Mouse (Mus musculus) olfactory bulb, adult 2 months (tissue): Measurements from ENCODE around the gene Sae1. TPM values are rescaled to one million over a fixed set of nuclear protein-coding genes. Genes with fewer than 3 reads are reported as not detected.
A peak's percentile ranks its signal among the peaks of the same experiment; 100 is the strongest.

Experiments
- H3K27ac ChIP-seq: fragments of 200-500 bp; 2 replicates; pipeline ENCODE4 v1.5.1; 2012; ENCODE audit warnings: low read depth, low read length; ENCODE audit not compliant: insufficient read depth
- H3K4me1 ChIP-seq: fragments of 200-500 bp; 2 replicates; pipeline ENCODE4 v1.6.1; 2012; ENCODE audit warnings: low read length; ENCODE audit not compliant: control insufficient read depth, insufficient read depth
- H3K4me3 ChIP-seq: fragments of 200-500 bp; 2 replicates; pipeline ENCODE4 v1.5.1; 2012; ENCODE audit warnings: mild to moderate bottlenecking, low read depth, low read length, moderate library complexity; ENCODE audit not compliant: insufficient read depth
- CTCF ChIP-seq: fragments of 200-500 bp; IDR thresholded peaks from 2 replicates; pipeline ENCODE4 v1.5.1; 2012; ENCODE audit warnings: low read depth, mild to moderate bottlenecking, low read length, moderate library complexity; ENCODE audit not compliant: insufficient read depth
- POLR2A ChIP-seq: fragments of 200-500 bp; IDR thresholded peaks from 2 replicates; pipeline ENCODE4 v1.6.1; 2012; ENCODE audit warnings: mild to moderate bottlenecking, low read depth, low read length, moderate library complexity; ENCODE audit not compliant: insufficient read depth
- WGBS: fragments of 180-500 bp; shearing (Covaris S2); methylation state at CpG from one replicate; pipeline ENCODE4 v1.1.7; 2018; 5-methylcytosine and 5-hydroxymethylcytosine counted together
- polyA plus RNA-seq: library from polyadenylated mRNA; stranded (reverse); fragments of >200 nt; gene quantifications from 2 replicates; pipeline ENCODE4 v1.2.4, GENCODE M21; 2012; ENCODE audit warnings: low replicate concordance; ENCODE audit not compliant: missing spikeins, insufficient read depth, insufficient read length

The Sae1 gene
- polyA plus RNA-seq, 1 experiment: not detected

DNA sequence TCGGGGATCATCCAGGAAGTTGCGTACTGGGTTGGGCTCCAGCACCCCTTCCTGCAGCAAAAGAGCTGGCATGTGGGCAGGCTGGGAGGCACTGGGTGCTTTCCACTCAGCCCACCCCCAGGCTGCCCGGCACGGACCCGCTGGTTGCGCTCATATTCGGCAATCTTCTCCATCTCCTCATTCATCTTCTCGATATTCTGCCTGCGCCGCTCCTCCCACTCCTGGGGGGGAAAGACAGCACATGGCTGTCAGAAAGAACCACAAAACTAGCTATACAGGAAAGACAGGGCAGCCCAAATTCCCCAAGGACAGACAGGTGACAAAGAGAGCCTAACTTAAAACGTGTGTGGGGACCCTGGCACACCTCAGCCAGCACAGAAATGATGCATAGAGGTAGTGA lies 106.9 kb downstream of the Sae1 start:
- TF ChIP-seq POLR2A (no peak), CTCF (no peak)
- no peak overlapping the region for H3K4me3 ChIP-seq
- whole genome bisulfite sequencing: 89% methylated on average over 11 of the region's 11 CpGs
- no peak overlapping the region for H3K27ac ChIP-seq
- H3K4me1 ChIP-seq: peaks cover 10% of the 10 kb centered on the region

DNA sequence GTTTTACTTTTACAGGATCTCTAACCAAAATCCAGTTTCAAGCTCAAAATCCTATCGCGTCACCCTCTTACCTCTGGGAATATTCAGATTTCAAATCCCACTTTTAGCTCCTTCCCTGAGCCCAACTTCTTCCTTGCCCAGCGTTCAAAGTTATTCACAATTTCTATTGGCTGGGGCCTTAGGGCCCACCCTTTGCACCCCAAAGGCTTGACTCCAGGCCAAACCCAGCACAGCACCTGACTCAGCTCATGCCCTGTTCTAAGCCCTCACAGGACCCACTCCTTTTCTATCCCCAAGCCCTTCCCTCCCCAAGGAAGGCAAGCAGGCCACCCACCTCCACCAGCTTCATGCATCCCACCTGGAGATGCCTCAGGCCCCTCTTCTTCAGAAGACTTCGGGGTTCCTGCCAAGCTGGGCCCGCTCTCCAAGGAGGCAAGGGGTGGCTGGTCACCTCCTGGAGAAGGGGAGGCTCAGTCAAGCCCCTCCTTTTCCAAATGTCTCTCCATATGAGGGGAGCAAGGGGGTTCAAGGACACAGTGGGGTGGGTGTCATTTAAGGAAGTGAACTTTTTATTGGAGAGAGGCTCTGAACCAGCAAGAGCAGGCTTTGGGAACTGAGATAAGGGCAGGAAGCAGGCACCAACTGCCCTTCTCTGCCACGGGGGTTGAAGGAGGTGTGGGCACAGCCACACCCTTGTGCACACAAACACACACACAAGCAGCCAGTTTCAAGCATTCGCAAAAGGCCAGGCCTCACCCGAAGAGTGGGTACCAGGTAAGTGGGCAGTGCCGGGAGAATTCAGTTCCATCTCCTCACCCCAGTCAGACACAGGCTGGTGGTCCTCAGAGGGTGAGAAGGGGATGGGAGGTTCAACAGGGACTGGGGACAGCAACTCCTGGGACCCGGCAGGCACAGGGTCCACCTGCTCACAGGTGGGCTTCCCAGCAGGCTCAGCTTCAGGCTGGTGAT lies 112.4 kb downstream of the Sae1 start:
- 89% methylated on average over 10 of the region's 10 CpGs for WGBS
- no peak overlapping the region for H3K27ac ChIP-seq
- no peak for TF ChIP-seq CTCF
- no peak for TF ChIP-seq POLR2A
- peaks cover 20% of the 10 kb centered on the region for H3K4me1 ChIP-seq
- no peak overlapping the region for H3K4me3 ChIP-seq

DNA sequence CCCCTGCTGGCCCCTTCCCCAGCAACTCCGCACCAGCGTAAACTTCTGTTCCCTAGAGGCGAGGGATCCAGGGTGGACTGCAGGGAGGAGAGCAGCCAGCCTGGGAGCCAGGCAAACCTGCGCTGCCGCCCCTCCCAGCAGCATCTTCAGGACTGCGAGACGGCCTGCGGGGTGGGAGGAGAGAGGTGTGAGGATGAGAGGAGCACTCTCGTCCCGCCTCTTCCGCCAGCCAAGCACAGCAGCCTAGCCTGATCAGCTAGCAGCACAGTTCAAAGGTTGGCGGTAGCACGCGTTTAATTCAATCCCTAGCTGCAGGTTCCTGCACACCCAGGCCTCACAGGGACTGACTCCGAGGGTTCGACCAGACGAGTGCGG lies 113.9 kb downstream of the Sae1 start:
- peak overlapping the region; percentile 34 for H3K27ac ChIP-seq
- H3K4me3 ChIP-seq: peak overlapping the region; percentile 67
- H3K4me1 ChIP-seq: peaks cover 23% of the 10 kb centered on the region
- WGBS: 1% methylated on average over 18 of the region's 18 CpGs
- peak; percentile 27; the same call in 1 of the 2 replicates for TF ChIP-seq POLR2A
- TF ChIP-seq CTCF: no peak

DNA sequence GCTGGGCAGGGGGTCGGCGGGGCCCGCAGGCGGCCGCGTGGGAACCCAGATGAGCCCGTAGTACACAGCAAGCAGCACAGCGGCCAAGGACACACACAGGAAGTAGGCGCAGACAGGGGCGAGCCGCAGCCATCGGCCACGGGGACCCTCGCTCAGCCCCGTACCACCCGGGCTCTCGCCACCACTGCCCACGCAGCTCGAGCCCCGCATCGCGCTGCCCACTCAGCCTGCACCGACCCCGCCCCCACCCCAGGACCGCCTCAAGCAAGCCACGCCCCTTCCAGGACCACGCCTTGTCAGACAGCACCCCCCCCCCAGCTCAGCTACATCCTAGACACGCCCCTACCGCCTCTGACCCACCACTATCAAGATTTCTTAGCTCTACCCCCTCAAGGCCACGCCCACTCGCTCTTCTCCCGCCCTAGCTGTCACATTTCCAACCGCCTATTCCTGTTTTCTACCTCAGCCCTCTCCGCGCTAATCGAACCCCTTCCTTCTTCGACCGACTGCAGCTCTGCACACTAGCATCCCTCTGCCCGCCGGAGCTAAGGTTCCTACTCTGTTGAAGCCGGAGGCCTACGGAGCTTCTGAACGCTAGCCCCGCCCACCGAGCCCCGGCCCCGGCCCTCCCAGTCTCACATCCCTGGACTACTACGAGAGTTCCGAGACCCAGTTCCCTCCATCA lies 114.4 kb downstream of the Sae1 start, which contains the start of gene Inafm1:
Gene Inafm1, minus strand, starts transcription at position 537 of the 685 bp plus-strand sequence.
- H3K27ac ChIP-seq: peak within 1 kb of the TSS; percentile 68
- WGBS: 2% methylated on average over 43 of the region's 49 CpGs
- no peak for TF ChIP-seq CTCF
- TF ChIP-seq POLR2A: no peak
- H3K4me3 ChIP-seq: peak within 1 kb of the TSS; percentile 67
- H3K4me1 ChIP-seq: peaks cover 23% of the 10 kb centered on the region

DNA sequence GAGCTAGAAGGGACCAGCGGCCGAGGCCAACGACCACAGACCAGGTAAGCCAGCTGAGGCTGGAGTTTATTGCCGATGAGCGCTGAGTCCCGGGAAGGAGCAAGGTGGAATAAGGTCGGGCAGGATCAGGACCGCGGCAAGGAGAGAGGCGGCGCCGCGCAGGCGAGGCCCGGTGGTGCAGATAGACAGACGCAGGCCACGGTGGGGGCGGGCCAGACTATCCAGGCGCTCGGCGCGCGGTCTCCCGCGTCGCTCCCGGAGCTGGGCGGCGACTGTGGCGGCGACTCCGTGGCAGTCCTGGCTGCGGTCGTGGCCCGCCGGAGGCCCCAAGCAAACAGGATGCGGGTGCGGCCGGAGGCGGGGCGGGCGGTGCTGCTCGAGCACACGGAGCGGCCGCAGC lies 114.9 kb downstream of the Sae1 start:
- Histone ChIP-seq H3K4me1 (peaks cover 23% of the 10 kb centered on the region), H3K27ac (peak overlapping the region; percentile 68), H3K4me3 (peak overlapping the region; percentile 67)
- under 1% methylated on average over 43 of the region's 46 CpGs for WGBS
- no peak for TF ChIP-seq POLR2A
- no peak for TF ChIP-seq CTCF

DNA sequence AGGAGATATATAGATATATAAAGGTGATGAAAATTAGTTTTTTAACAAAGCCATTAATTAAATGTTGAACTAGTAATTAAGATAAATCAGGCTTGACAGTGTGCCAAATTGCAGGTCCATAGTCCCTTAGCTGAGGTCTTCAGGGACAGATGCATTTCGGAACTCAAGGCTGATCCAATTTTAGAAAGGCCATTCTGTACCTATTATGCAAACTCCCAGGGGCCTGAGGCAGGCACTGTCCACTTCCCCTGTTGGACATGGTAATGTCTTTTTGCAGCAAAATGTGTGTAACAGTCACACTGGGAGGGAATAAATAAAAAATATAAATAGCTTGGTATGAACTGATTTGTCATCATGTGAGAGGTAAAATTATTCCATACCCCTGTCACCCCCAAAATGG lies 116.5 kb downstream of the Sae1 start:
- Histone ChIP-seq H3K4me1 (peaks cover 23% of the 10 kb centered on the region), H3K27ac (no peak overlapping the region), H3K4me3 (no peak overlapping the region)
- WGBS: 38% methylated on average over 1 of the region's 1 CpGs
- no peak for TF ChIP-seq CTCF
- no peak for TF ChIP-seq POLR2A

Other genes with a start within 250 kb of the Sae1 start
- gene Meis3, start 212.7 kb downstream of the Sae1 start, polyA plus RNA-seq: not detected in 2 replicates
- not detected in 2 replicates for gene Dhx34, start 165.8 kb downstream of the Sae1 start, polyA plus RNA-seq
- not detected in 2 replicates for gene C5ar2, start 143.7 kb downstream of the Sae1 start, polyA plus RNA-seq
- gene C5ar1, start 128.3 kb downstream of the Sae1 start, polyA plus RNA-seq: not detected in 2 replicates
- gene Inafm1, start 114.2 kb downstream of the Sae1 start, polyA plus RNA-seq: not detected in 2 replicates
- not detected in 2 replicates for gene Ccdc9, start 101.0 kb downstream of the Sae1 start, polyA plus RNA-seq
- gene Bbc3, start 79.4 kb downstream of the Sae1 start, polyA plus RNA-seq: not detected in 2 replicates
- gene Zc3h4, start 13.1 kb upstream of the Sae1 start, polyA plus RNA-seq: 372 TPM in 1 of 2 replicates, not detected in the other
- gene Tmem160, start 65.0 kb upstream of the Sae1 start, polyA plus RNA-seq: not detected in 2 replicates
- not detected in 2 replicates for gene Npas1, start 89.9 kb upstream of the Sae1 start, polyA plus RNA-seq
- not detected in 2 replicates for gene Arhgap35, start 227.2 kb upstream of the Sae1 start, polyA plus RNA-seq